Mouse (Mus musculus): ENCODE data around the gene Wdr95.

DNA sequence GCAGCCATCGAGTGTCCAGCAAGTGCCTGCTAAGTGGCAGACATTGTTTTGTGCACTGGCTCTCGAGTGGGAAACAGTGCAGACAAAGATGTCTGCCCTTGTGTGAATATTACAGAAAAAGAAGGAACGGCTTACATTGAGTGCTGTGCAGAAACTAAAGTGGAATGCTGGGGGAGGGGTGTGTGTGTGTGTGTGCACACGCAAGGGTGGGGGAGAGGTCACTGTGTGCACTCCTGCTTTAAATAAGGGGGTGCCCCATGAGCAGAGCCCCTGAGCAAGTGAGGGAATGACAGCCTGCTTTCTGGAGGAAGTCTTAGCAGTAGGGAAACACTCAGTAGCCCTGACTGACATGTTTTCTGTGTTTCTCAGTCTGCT lies 121.7 kb downstream of the Wdr95 start:
- TF ChIP-seq CTCF (IDR thresholded peaks at IDR 0.05; ENCODE audit: low read depth) (no peak), EP300 (optimal IDR thresholded peaks at IDR 0.05) (no peak)

Measured in stomach, postnatal 0 days (tissue).